Mouse (Mus musculus) embryonic facial prominence, embryonic 11.5 days (tissue): ENCODE data around the gene Tmem97. TPM values are rescaled to one million over a fixed set of nuclear protein-coding genes. Genes with fewer than 3 reads are reported as not detected.
"Not testable (repeated sequence)": the region's sequence is repeated elsewhere in the genome, so short reads cannot be mapped to it uniquely, and the experiment has no call there.

Experiments
- ATAC-seq: fragments of 200-750 bp; cut with Nextera tagmentation; replicated peaks from 2 replicates; pipeline ENCODE4 v1.8.0; 2017; ENCODE audit warnings: low read depth; ENCODE audit not compliant: insufficient number of reproducible peaks, low FRiP score, low TSS enrichment
- DNase-seq: peaks from one replicate; pipeline ENCODE4 v3.0.0-alpha.2; 2015; ENCODE audit warnings: low spot score
- H3K27ac ChIP-seq: fragments of 300-500 bp; sonication (generic); replicated peaks from 2 replicates; pipeline ENCODE4 v1.5.1; 2014; ENCODE audit warnings: mild to moderate bottlenecking, low read depth, low read length, control low read depth
- H3K27me3 ChIP-seq: fragments of 300-500 bp; sonication (generic); 2 replicates; pipeline ENCODE4 v1.6.1; 2014; ENCODE audit warnings: mild to moderate bottlenecking, low read length, moderate library complexity, mixed read lengths; ENCODE audit not compliant: control insufficient read depth, insufficient read depth
- H3K36me3 ChIP-seq: fragments of 300-500 bp; sonication (generic); replicated peaks from 2 replicates; pipeline ENCODE4 v1.6.1; 2014; ENCODE audit warnings: low read depth, mild to moderate bottlenecking, low read length, moderate library complexity, mixed read lengths; ENCODE audit not compliant: control insufficient read depth, insufficient read depth
- H3K4me1 ChIP-seq: fragments of 300-500 bp; sonication (generic); 2 replicates; pipeline ENCODE4 v1.6.1; 2014; ENCODE audit warnings: low read length, mixed read lengths; ENCODE audit not compliant: control insufficient read depth, insufficient read depth
- H3K4me2 ChIP-seq: fragments of 300-500 bp; sonication (generic); 2 replicates; pipeline ENCODE4 v1.6.1; 2014; ENCODE audit warnings: low read depth, mild to moderate bottlenecking, control low read depth, low read length, moderate library complexity
- H3K4me3 ChIP-seq: fragments of 300-500 bp; sonication (generic); 2 replicates; pipeline ENCODE4 v1.5.1; 2014; ENCODE audit warnings: low read depth, low read length, control low read depth
- H3K9ac ChIP-seq: fragments of 300-500 bp; sonication (generic); replicated peaks from 2 replicates; pipeline ENCODE4 v1.6.1; 2014; ENCODE audit warnings: mild to moderate bottlenecking, control low read depth, low read length
- H3K9me3 ChIP-seq: fragments of 300-500 bp; sonication (generic); replicated peaks from 2 replicates; pipeline ENCODE4 v1.6.1; 2016; ENCODE audit warnings: mild to moderate bottlenecking, low read length, inconsistent platforms, mixed read lengths; ENCODE audit not compliant: control insufficient read depth
- WGBS: fragments of 180-500 bp; shearing (Covaris S2); extraction: QIAGEN DNeasy Blood & Tissue Kit; methylation state at CpG from one replicate; pipeline ENCODE4 v1.1.7; 2014; 5-methylcytosine and 5-hydroxymethylcytosine counted together
- polyA plus RNA-seq: library from polyadenylated mRNA; unstranded; fragments of >200 nt; fragmentation: Nextera tagmentation; extraction: Ambion mirVana; gene quantifications from 2 replicates; pipeline ENCODE4 v1.2.1, GENCODE M21; 2014

The Tmem97 gene
- polyA plus RNA-seq, 1 experiment from 2014 or later = 73.7 TPM

GRCm38 (mm10) chr11:78535376-78536079, 15.0 kb downstream of the Tmem97 start:
- no peaks in the 10 kb centered on the region for H3K36me3 ChIP-seq
- peak overlapping the region; percentile 75 for H3K27ac ChIP-seq
- WGBS = under 1% methylated on average over 23 of the region's 23 CpGs
- no peaks in the 10 kb centered on the region for H3K9me3 ChIP-seq
- peak overlapping the region; percentile 83 for H3K4me3 ChIP-seq
- H3K27me3 ChIP-seq = no peaks in the 10 kb centered on the region
- H3K9ac ChIP-seq = peak overlapping the region; percentile 87
- peak; percentile 75 for DNase-seq
- H3K4me1 ChIP-seq = no peaks in the 10 kb centered on the region; the same call in 1 of the 2 replicates
- H3K4me2 ChIP-seq = peak overlapping the region; percentile 64
- ATAC-seq = no peak; the same call in 1 of the 2 replicates

DNA sequence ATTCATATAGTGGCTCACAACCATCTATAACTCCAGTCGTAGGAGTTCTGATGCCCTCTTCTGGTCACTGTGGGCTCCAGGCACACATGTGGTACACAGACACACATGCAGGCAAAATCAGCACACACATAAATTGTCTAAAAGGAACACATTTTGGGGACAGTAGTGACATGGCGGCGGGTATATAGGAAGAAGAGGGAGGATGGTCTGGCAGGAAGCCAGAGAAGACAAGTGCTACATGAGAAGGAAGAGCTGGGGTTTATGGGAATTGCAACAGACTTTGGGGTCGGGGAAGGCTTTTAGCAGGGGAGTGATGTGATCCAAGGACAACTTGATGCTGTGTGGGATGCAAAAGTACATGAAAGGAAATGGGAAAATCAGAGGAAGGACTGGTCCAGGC, 16.1 kb downstream of the Tmem97 start:
- DNase-seq (no peak), ATAC-seq (no peak)
- Histone ChIP-seq H3K27ac (no peak overlapping the region), H3K4me3 (no peak overlapping the region), H3K9ac (no peak overlapping the region), H3K4me2 (no peak overlapping the region), H3K27me3 (no peaks in the 10 kb centered on the region), H3K36me3 (no peaks in the 10 kb centered on the region; the same call in 1 of the 2 replicates), H3K9me3 (no peaks in the 10 kb centered on the region), H3K4me1 (no peaks in the 10 kb centered on the region; the same call in 1 of the 2 replicates)
- 93% methylated on average over 4 of the region's 4 CpGs for WGBS

DNA sequence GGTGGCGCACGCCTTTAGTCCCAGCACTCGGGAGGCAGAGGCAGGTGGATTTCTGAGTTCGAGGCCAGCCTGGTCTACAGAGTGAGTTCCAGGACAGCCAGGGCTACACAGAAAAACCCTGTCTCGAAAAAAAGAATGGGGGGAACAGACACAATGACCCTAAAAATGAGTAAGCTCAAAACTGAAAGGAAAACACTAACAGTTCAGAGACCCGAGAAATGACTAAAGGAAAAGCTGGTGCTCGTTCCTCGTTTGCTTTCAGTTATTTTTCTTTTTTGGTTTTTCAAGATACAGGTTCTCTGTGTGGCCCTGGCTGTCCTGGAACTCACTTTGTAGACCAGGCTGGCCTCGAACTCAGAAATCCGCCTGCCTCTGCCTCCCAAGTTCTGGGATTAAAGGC, 19.1 kb downstream of the Tmem97 start:
- H3K36me3 ChIP-seq, H3K4me1 ChIP-seq, H3K9ac ChIP-seq, DNase-seq, H3K9me3 ChIP-seq, H3K4me3 ChIP-seq, ATAC-seq, H3K27ac ChIP-seq, H3K4me2 ChIP-seq, H3K27me3 ChIP-seq: not testable (repeated sequence)
- WGBS = 96% methylated on average over 10 of the region's 10 CpGs

GRCm38 (mm10) chr11:78531046-78531445, 19.5 kb downstream of the Tmem97 start:
- no peak overlapping the region for H3K9ac ChIP-seq
- ATAC-seq = no peak
- no peaks in the 10 kb centered on the region for H3K9me3 ChIP-seq
- H3K36me3 ChIP-seq = peaks cover 5% of the 10 kb centered on the region
- H3K27me3 ChIP-seq = no peaks in the 10 kb centered on the region
- WGBS = 71% methylated on average over 6 of the region's 6 CpGs
- no peak overlapping the region for H3K4me2 ChIP-seq
- H3K4me3 ChIP-seq = no peak overlapping the region
- no peak for DNase-seq
- H3K4me1 ChIP-seq = no peaks in the 10 kb centered on the region
- H3K27ac ChIP-seq = no peak overlapping the region

- WGBS = 88% methylated on average over 12 of the region's 12 CpGs
- Histone ChIP-seq H3K4me1 (no peaks in the 10 kb centered on the region), H3K9me3 (no peaks in the 10 kb centered on the region), H3K4me2 (no peak overlapping the region), H3K9ac (no peak overlapping the region), H3K27ac (no peak overlapping the region), H3K4me3 (no peak overlapping the region), H3K36me3 (peaks cover 15% of the 10 kb centered on the region), H3K27me3 (no peaks in the 10 kb centered on the region)
- DNase-seq = no peak
- no peak for ATAC-seq
Observed at GRCm38 (mm10) chr11:78530001-78530400, 20.6 kb downstream of the Tmem97 start.

DNA sequence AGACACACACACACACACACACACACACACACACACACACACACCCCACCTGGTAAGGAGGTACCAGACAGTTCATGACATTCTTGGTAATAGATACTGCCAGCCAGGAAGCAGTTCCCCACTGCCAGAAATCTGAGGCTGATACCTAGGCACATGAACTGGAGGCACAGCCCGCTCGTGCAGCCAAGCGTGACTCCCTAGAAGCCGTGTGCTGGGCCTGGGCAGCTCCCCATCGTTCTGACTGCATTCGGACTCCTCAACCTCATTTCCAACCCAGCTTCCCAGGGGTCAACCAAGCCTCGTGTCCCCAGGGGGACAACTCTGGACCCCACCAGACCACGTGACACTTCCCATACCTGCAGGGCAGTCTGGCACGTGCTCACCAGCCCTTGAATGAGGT, 21.9 kb downstream of the Tmem97 start:
- DNase-seq (no peak), ATAC-seq (no peak)
- Histone ChIP-seq H3K27me3 (no peaks in the 10 kb centered on the region), H3K27ac (no peak overlapping the region), H3K36me3 (peaks cover 17% of the 10 kb centered on the region), H3K9me3 (no peaks in the 10 kb centered on the region), H3K4me1 (no peaks in the 10 kb centered on the region), H3K4me3 (no peak overlapping the region), H3K9ac (no peak overlapping the region), H3K4me2 (no peak overlapping the region)
- 87% methylated on average over 9 of the region's 9 CpGs for WGBS

DNA sequence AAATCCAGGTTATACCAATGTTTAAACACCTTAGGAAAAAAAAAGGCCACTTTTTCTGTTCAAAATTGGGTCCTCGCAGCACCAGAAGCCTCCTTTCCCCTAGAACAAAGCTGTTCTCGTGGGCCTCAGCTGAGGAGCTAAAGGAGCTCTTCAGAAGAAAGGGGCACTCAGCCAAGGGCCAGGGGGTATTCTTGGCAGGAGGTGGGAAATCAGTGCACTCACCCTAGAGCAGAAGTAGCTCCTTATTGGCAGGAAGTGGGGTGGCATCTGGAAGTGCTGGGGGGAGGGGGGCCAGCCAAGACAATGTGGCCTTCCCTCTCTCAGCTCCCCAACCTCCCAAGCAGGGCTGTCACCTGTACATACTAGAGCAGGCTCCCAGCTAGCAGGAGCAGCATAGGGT, 25.7 kb downstream of the Tmem97 start:
- Histone ChIP-seq H3K27me3 (no peaks in the 10 kb centered on the region), H3K9ac (no peak overlapping the region), H3K4me3 (no peak overlapping the region), H3K36me3 (peaks cover 23% of the 10 kb centered on the region), H3K4me1 (no peaks in the 10 kb centered on the region), H3K27ac (no peak overlapping the region), H3K9me3 (no peaks in the 10 kb centered on the region), H3K4me2 (no peak overlapping the region)
- DNase-seq (no peak), ATAC-seq (no peak)
- WGBS = 90% methylated on average over 2 of the region's 2 CpGs

DNA sequence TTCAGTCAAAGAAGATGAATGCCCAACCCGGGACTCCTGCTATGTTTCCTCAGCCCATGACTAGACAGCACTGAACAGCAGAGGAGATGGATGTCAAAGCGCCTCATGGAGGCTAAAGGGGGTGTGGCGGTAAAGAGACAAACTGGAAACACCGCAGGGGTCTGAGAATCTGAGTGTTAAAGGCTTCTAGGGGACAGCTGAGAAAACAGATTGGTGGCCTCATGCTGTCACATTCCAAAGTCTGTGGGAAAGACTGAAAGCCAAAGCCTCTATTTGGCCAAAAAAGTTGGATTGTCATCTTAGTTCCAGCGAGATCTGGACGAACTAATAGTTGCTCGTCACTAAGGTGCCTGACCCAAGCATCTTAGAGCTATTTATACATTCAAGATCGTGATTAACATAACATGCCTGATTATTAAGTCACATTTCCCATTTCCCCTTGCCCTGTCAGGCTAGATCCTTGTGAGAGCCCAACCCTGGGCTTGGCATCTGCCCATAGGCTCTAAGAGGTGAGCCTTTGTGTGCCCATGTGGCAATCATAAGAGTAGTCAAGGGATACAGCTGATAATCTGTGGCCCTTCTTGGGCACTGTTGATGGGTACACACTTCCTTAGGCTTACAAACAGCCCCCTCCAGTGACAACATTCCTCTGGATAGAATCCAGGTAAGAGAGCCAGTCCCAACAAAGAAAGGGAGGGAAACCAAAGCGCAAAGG, 27.2 kb downstream of the Tmem97 start:
- H3K27me3 ChIP-seq = no peaks in the 10 kb centered on the region

More for the DNA sequence above, 27.2 kb downstream of the Tmem97 start:
- Histone ChIP-seq H3K9me3 (no peaks in the 10 kb centered on the region), H3K4me2 (no peak overlapping the region), H3K27ac (no peak overlapping the region), H3K9ac (no peak overlapping the region), H3K36me3 (peaks cover 25% of the 10 kb centered on the region), H3K4me3 (no peak overlapping the region), H3K4me1 (no peaks in the 10 kb centered on the region)
- ATAC-seq (no peak), DNase-seq (no peak)
- 81% methylated on average over 9 of the region's 9 CpGs for WGBS
